Mouse (Mus musculus) cerebellum, postnatal 4 days (tissue): ENCODE results near the gene Selenom.

ENCODE experiments used
- DNase-seq, 2 experiments: peaks; one replicate each; pipeline ENCODE4 v3.0.0; 2022; ENCODE audit warnings: low spot score in 2 of 2, mixed read lengths in 1 of 2

Selenom gene

GRCm38 (mm10) chr11:3513291-3513690 lies 1.2 kb upstream of the Selenom start:
- DNase-seq = no peak

DNA sequence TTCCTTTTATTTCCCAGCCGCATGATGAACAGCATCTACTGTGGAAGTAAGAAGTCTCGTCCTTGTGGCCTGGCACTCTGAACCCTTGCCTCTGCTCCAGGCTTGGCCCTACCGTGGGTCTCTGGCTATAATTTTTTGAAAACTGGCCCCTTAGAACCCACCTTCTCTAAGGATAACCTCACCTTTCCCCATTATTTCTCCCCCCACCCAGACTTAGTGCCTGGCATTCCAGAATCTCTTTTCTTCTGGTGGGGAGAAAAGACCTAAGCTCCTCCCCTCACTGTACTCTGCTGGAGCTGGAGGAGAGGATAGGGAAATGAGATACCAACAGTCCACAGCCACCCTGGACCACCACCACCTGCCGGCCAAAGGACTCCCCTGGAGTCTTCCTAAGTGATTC lies 732 bp downstream of the Selenom start:
- no peak for DNase-seq

DNA sequence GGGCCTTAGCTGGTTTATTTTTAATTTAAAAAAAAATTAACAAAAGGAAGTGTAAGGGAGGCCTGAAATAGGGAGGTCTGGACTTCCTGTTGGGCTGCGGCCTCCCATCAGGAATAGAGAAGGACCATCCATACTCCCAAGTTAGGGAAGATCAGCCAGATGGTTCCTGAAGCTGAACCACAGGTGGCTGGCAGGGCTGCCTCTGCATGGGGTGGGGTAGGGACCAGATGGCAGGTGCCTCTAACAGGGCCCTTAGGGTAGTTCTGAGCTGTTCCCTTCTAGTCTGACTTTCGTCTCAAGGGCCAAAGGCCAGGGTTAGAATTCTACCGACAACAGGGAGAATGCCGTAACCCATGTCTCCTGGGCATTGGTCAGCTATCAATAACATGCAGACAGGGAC lies 1.2 kb downstream of the Selenom start:
- no peak for DNase-seq

DNA sequence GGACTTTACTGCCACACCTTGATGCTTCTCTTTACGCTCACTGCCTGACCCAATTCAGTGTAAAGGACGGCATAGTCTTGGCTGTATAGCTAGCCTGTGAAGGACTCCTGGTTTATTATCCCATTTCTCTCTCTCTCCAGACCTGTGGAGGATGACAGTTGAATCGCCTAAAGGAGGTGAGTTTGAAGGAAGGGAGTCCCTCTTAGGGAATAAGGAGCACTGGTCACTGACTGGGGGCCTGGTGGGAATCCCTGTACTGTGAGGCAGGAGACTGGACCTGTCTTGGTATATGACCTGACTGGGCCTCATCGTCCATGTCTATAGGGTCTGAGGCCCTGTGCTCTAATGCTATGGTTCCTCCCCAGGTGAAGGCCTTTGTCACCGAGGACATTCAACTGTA lies 1.6 kb downstream of the Selenom start:
- DNase-seq = no peak

DNA sequence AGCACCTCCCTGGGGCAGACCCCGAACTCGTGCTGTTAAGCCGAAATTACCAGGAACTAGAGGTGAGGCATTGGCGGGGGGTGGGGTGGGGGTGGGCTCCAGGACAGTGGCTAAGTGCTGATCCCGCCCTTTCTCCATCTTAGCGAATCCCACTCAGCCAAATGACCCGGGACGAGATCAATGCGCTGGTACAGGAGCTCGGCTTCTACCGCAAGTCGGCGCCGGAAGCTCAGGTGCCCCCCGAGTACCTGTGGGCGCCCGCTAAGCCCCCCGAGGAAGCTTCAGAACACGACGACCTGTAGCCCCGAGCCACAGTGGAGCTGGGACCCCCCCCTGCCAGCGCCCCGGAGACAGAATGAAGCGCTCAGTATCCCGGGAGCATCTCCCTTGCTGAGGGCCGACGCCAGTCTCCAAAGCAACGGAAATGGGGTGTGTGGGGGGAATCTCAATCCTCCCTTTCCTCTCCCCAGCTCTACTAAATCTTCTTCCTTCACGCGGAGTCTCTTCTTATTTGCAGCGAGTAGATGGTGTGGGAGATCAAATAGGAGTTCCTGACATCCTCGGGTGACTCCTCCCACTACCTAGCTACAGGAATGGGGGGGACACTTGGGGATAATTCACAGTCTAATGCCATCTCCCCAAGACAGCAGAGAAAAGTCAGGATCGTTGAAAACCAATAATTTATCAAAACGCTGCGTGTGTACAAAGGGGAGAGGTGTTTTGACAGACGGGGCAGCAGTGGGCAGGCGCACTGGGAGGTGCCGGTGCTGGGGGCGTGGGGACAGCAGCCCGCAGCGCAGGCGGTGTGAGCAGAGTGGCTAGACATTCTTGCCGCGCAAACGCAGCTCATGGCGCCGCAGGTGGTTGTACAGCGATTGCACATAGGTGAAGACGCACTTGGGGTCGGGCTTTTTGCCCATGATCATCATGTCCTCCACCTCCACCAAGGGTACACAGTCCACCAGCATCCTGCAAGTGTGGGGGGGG lies 2.7 kb downstream of the Selenom start:
- peak in 1 of 2 experiments; percentile 41 for DNase-seq

DNA sequence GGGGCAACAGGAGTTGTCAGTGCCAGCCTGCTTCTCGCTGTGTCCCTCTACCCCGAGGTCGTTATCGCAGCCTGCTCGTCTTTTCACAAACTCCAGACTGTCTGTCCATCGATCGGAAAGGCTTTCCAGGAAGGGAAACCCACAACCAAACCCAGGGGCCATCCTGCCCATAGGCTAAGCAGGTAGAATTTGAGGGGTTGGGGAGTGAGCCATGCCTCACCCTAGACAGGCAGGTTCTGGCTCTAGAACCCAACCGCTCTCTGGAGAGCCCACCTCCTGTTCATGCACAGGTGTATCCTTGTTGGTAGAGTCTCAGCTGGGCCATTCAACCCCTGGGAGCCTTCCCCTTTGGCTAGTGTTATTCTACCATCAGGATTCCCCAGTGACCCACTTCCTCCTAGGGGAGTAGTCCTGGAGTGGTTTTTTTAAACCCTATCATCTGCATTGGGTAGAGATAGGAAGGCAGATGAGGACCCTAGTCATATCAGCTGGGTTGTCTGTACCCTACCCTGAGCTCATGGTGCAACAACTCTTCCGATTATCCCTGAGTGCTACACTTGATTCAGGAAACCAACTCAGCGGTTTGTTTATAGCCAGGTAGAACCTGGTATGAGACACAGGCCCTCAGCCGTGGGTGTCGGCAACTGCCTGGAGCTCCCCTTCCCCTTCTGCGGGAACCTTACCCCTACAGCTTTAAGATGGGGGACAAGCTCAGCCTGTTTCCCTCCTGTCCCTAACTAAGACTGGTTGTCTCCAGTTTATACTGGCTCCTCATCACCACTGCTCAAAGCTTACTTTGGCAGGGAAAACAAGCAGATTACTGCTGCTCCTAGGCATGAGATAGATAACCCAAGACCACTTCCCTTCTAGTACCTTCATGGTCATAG lies 3.6 kb downstream of the Selenom start:
- DNase-seq = no peak

DNA sequence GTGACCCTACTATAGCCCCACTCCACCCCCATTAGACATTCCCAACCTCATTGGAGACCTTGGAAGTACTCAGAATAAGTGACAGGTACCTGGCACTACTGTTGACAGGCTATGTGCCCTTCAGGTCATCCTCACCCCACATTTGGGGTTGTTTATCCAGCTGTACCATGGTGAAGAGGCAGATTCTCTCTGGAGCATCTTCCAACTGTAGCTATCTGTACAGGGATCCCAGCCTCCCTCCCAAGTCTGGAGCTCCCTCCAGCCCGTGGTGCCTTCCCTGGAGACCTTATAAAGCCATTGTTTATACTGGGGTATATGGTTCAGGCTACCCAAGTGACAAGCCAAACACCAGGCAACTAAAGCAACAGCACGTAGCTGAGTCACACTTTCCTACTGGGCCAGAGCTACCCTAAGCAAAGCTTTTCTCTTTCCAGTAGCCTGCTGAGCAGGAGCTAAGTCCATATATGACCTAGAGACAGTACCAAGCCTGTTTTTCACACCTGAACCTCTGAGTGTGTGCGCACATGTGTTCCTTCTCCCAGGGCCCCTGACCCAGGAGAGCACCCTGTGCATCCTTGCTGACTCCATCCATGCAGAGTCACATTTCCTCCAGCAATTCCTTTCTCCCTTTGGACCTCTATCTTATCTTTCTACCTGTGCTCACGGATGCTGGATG lies 4.7 kb downstream of the Selenom start:
- no peak for DNase-seq

DNA sequence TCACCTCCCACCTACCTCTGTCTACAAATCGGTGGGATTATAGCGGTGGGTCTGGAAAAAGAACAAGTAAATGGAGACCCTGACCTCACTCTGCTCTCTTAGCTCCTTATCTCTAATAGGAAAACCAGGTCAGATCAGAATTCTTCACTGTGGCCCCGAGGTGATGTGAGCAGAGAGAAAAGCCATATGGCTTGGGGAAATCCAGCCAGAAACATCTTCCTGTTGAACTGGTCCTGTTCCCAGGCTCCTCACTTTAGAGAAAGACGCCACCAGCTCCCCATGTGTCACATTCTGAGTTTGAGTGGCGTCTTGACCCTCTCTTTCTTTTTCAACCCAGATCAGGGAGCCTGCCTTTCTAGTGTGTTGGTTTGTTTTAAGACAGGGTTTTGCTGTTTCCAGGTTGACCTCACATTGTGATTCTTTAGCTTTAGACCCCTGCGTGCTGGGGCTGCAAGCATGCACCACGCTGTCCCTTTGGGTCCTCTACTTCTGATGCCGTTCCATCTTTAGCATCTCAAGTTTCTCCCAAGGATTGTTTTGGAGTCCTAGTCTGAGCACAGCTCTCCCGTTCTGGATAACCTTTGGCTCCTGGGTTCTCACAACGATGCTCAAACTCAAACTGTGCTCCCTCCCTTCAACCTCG lies 5.4 kb downstream of the Selenom start:
- DNase-seq = no peak

- DNase-seq = no peak
Measured at GRCm38 (mm10) chr11:3520919-3521318, 6.4 kb downstream of the Selenom start.

DNA sequence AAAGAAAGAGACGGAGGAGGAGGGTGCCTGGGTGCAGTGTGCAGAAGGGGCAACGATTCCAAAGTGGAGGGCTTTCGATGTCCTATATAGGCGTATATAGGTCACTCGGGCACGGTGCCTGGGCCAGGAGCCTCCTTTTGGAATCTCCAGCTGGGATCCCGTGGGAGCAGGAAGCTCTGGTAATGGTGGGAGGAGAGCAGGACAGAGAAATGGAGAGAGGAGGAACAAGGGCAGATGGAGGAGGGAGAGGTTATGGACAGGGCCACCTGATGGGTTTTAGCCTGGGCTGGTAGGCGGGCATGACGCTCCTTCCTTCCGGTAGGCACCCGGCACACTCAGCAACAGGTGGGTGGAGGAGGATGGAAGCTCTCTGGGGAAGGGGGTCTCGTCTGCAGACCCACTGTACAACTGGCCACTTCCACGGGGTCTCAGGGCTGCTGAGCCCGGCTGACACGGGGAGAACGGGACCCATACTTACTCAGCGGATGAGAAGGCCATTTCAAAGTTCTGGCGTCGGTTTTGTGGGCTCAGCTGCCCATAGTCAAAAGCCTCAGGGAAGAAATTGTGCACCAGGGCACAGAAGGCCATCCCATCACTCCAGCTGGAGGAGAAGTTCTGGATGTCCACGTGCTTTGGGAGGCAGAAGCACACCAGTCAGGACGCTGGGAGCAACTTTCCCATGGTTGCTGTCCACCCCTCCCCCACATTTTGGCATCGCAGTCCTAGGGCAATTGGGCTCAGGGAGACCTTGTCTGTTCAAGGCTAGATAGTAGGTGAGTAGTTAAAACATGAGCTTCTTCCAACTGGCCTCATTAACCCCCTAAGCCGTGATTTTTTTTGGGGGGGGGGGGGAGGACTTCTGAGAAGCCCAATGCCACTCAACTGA lies 7.1 kb downstream of the Selenom start:
- no peak for DNase-seq

- no peak for DNase-seq
Measured at GRCm38 (mm10) chr11:3522285-3523000, 8.0 kb downstream of the Selenom start.

GRCm38 (mm10) chr11:3523840-3524582 lies 9.5 kb downstream of the Selenom start:
- no peak for DNase-seq

DNA sequence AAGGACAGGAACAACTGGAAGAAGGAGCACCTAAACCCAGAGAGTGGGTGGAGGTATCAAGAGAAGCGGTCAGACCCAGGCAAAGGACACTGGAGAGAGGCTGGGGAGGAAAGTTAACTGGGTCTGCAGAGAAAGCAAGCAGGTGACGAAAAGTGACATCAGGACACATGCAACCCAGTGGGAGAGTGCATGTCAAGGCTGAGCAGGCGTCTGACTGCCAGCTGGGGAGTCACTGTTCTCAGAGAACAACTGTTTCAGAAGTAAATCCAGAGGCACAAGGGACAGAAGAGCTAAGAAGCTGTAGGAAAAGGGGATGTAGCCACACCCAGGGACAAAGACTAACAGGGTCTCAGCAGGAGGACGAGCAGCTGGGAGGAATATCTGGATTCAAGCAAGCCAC lies 11.1 kb downstream of the Selenom start:
- DNase-seq = no peak

GRCm38 (mm10) chr11:3526207-3526606 lies 11.7 kb downstream of the Selenom start:
- DNase-seq = no peak

DNA sequence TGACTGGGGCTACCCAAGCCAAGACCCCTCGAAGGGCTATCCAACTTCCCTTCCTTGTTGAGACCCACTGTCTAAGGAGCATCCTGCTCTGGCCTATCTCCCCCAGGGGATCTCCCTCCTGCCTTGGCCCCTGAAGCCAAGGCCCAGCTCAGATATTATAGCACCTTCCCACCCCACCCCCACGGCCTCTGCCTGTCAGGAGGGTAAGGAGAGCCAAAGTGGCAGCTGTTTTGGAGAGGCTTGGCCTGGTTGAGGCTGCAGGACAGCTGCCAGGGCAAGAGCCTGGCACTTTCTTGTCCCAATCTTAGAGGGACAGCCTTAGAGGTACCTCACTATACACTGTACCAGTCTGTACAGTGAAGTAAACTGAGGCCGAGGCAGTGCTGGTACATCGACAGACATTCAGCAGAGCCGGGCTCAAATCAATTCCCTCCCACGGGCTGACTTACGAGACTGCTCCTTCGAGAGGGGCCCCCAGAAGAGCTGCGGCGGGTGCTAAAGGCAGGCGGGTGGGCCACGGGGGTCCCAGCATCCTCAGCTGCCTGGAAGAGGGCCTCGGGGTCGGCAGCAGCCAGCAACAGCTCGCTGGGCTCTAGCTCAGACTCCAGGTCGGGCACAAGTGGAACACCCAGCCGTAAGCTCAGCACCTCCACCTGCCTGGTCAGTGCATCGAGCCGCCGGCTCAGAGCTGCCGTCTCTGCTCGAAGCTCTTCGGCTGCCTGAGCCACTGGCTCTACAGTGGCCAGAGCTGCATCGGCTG lies 12.7 kb downstream of the Selenom start:
- peak in 1 of 2 experiments; percentile 56 for DNase-seq

DNA sequence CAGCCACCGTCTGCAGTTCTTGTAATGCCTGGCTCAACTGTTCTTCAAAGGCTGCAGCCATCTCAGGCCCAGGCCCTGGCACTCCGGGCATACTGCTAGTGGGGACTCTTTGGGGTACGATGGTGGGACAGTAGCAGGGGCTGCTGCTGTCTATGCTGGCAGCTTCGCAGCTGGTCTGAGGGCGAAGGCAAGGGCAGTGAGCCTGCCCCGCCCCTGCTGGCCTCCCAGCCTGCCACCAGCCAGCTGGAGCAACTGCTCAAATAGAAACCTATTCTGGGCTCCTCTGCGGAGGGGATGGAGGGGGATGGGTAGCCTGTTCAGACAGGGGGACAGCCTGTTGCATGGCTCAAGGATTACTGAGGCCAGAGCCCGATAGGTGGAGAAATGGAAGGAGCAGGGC lies 13.3 kb downstream of the Selenom start:
- DNase-seq = no peak

GRCm38 (mm10) chr11:3528208-3528607 lies 13.7 kb downstream of the Selenom start:
- DNase-seq = no peak
